Mouse (Mus musculus) kidney, embryonic 16.5 days (tissue): ENCODE results near the gene Aspscr1. TPM values are rescaled to one million over a fixed set of nuclear protein-coding genes. Genes with fewer than 3 reads are reported as not detected.

Source experiments
- ATAC-seq: fragments of 200-750 bp; cut with Nextera tagmentation; 2 replicates; pipeline ENCODE4 v1.8.0; 2017; ENCODE audit warnings: moderate TSS enrichment; ENCODE audit not compliant: low FRiP score, low TSS enrichment
- H3K27ac ChIP-seq: fragments of 300-500 bp; sonication (generic); 2 replicates; pipeline ENCODE4 v1.5.1; 2014; ENCODE audit warnings: low read length
- H3K27me3 ChIP-seq: fragments of 300-500 bp; sonication (generic); 2 replicates; pipeline ENCODE4 v1.6.1; 2014; ENCODE audit warnings: low read length, control low read depth, mixed read lengths; ENCODE audit not compliant: insufficient read depth
- H3K36me3 ChIP-seq: fragments of 300-500 bp; sonication (generic); 2 replicates; pipeline ENCODE4 v1.6.1; 2014; ENCODE audit warnings: low read length, control low read depth, mixed read lengths; ENCODE audit not compliant: insufficient read depth
- H3K4me1 ChIP-seq: fragments of 300-500 bp; sonication (generic); 2 replicates; pipeline ENCODE4 v1.6.1; 2014; ENCODE audit warnings: low read length, control low read depth, mixed read lengths; ENCODE audit not compliant: insufficient read depth
- H3K4me2 ChIP-seq: fragments of 300-500 bp; sonication (generic); replicated peaks from 2 replicates; pipeline ENCODE4 v1.6.1; 2014; ENCODE audit warnings: low read depth, low read length
- H3K4me3 ChIP-seq: fragments of 300-500 bp; sonication (generic); 2 replicates; pipeline ENCODE4 v1.5.1; 2014; ENCODE audit warnings: mild to moderate bottlenecking, low read length
- H3K9ac ChIP-seq: fragments of 300-500 bp; sonication (generic); replicated peaks from 2 replicates; pipeline ENCODE4 v1.6.1; 2014; ENCODE audit warnings: low read length
- H3K9me3 ChIP-seq: fragments of 300-500 bp; sonication (generic); 2 replicates; pipeline ENCODE4 v1.6.1; 2016; ENCODE audit warnings: low read length, control low read depth
- WGBS: fragments of 180-500 bp; shearing (Covaris S2); extraction: QIAGEN DNeasy Blood & Tissue Kit; methylation state at CpG from one replicate; pipeline ENCODE4 v1.1.7; 2014; 5-methylcytosine and 5-hydroxymethylcytosine counted together
- polyA plus RNA-seq: library from polyadenylated mRNA; unstranded; fragments of >200 nt; fragmentation: Nextera tagmentation; extraction: Ambion mirVana; gene quantifications from 2 replicates; pipeline ENCODE4 v1.2.1, GENCODE M21; 2015

The Aspscr1 gene
- polyA plus RNA-seq, 1 experiment from 2014 or later, result 146 TPM

DNA sequence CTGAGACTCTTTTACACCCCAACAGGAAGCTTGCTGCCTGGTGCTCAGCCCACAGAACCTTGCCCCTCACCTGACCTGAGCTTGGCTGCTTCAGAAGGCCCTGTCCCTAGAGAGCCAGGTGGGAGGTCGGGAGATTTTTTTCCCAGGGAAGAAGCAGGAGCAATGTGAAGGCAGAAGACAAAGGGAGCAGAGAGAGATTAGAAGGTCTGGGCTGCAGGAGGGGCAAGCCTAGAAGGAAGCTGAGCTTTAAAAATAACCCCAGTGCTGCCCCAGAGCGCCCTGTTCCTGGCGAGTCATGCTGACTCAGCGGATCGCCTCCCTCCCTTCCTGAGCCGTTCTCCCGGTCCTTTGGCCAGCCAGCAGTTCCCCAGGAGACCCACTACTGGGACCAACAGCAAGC lies 42.9 kb upstream of the Aspscr1 start:
- Histone ChIP-seq H3K9me3 (no peaks in the 10 kb centered on the region), H3K4me1 (peaks cover 44% of the 10 kb centered on the region), H3K9ac (peak overlapping the region; percentile 40), H3K27me3 (no peaks in the 10 kb centered on the region), H3K4me2 (peak overlapping the region; percentile 37), H3K36me3 (peaks cover 17% of the 10 kb centered on the region), H3K4me3 (peak overlapping the region; percentile 8; the same call in 1 of the 2 replicates), H3K27ac (peak overlapping the region; percentile 85)
- ATAC-seq, result no peak
- WGBS, result 23% methylated on average over 7 of the region's 7 CpGs

DNA sequence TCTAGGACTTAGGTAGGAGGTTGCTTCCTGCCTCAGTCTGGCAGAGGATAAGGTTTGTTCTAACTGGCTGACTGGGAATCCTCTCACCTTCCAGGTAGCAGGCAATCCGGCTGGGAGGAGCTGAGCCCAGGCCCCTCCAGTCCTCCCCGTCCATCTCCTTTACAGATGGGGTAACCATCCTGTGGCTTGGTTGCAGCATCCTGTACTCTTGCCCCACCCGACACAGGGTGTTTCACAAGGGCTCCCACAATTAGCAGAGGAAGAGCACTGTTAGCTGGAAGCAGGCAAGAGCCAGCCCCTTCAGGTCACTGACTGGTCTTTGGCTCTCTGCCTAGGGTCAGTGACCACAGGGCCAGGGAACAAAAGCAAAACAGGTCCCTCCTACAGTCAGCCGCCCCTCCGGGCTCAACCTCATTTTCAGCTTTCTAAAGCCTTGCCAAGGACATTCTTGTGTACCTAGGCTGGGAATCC lies 42.3 kb upstream of the Aspscr1 start:
- Histone ChIP-seq H3K4me3 (0 out of 2 replicates have a peak overlapping the region, but pooled peaks have one; percentile 8), H3K36me3 (peaks cover 17% of the 10 kb centered on the region), H3K9ac (peak overlapping the region; percentile 40), H3K4me2 (peak overlapping the region; percentile 37), H3K9me3 (no peaks in the 10 kb centered on the region), H3K27me3 (no peaks in the 10 kb centered on the region), H3K27ac (peak overlapping the region; percentile 85), H3K4me1 (peaks cover 39% of the 10 kb centered on the region)
- WGBS, result 18% methylated on average over 5 of the region's 5 CpGs
- ATAC-seq, result no peak

DNA sequence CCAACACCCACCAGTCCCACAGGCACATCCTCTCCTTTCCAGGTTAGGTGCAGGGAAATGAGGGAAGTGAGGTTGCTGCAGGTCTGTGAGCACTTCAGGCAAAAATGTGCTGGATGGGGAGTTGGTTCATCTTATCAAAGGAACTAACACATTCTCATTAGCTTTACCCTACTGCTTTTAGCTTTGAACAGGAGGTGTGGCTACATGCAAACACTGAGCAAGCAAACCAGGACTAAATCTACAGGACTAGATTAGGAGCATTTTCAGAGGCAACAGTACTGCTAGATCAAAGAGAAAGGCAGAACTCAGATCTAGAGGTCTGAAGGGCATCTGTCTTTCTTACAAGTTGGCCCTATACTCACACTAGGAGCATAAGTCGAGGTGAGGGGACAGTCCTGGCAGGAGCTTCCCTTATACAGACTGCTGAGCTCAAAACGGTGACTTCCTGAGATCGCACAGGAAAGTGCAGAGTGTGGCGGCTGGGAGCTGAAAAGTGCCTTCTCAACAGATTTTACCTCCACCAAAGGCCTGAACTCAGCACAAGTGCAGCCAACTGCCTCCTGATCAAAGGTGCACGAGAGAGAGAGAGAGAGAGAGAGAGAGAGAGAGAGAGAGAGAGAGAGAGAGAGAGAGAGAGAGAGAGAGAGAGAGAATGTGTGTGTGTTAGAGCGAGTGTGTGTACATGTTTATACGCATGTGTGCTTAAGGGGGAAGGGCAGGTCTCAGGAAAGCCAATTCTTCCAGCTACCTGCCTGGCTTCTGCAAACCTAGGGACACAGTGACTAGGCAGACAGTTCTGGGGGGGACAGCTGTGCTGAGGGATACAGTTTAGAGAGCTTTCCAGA lies 41.7 kb upstream of the Aspscr1 start:
- H3K9ac ChIP-seq, result peak overlapping the region; percentile 40
- 28% methylated on average over 7 of the region's 7 CpGs for WGBS
- ATAC-seq, result no peak

DNA sequence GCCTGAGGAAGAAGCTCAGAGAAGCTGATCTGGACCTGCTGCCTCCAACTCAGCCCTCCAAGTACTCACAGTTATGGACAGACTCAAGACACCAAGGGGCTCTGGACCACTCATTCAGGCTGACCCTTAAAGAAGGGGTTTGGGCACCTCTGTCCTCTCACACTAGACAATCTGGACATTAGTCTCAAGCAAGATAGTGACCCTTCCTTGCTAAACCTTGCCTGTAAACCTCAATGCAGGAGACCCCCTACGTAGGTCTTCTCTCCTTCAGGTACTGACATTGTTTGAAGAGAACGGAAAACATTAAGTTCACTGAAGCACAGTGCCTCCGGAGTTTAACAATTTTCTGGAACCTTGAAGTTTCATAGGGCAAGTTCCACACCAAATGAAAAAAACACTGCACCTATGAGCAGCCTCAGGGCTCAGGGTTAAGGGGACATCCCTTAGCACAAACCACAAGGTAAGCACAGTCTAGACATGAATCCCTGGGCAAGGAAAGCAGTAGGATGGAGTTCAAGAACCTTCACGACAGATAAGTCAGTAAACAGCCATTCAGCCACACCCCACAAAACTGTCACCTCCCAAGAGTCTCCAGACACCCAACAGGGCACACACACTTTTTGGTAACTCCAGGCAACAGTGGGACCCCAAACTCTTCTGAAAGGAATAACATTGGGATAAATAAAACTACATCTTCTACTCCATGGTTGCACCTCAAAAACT lies 40.9 kb upstream of the Aspscr1 start:
- peak overlapping the region; percentile 90 for H3K4me3 ChIP-seq
- peaks cover 17% of the 10 kb centered on the region for H3K36me3 ChIP-seq
- H3K9ac ChIP-seq, result peak overlapping the region; percentile 94
- H3K4me2 ChIP-seq, result peak overlapping the region; percentile 84
- no peaks in the 10 kb centered on the region for H3K27me3 ChIP-seq
- H3K9me3 ChIP-seq, result no peaks in the 10 kb centered on the region
- ATAC-seq, result no peak
- H3K4me1 ChIP-seq, result peaks cover 39% of the 10 kb centered on the region
- peak overlapping the region; percentile 91 for H3K27ac ChIP-seq
- WGBS, result 36% methylated on average over 4 of the region's 4 CpGs

More for the DNA sequence above, 41.7 kb upstream of the Aspscr1 start:
- H3K4me3 ChIP-seq, result peak overlapping the region; percentile 90
- no peaks in the 10 kb centered on the region for H3K9me3 ChIP-seq
- peaks cover 17% of the 10 kb centered on the region for H3K36me3 ChIP-seq
- H3K4me2 ChIP-seq, result peak overlapping the region; percentile 84
- H3K4me1 ChIP-seq, result peaks cover 39% of the 10 kb centered on the region
- H3K27ac ChIP-seq, result peak overlapping the region; percentile 85
- no peaks in the 10 kb centered on the region for H3K27me3 ChIP-seq

DNA sequence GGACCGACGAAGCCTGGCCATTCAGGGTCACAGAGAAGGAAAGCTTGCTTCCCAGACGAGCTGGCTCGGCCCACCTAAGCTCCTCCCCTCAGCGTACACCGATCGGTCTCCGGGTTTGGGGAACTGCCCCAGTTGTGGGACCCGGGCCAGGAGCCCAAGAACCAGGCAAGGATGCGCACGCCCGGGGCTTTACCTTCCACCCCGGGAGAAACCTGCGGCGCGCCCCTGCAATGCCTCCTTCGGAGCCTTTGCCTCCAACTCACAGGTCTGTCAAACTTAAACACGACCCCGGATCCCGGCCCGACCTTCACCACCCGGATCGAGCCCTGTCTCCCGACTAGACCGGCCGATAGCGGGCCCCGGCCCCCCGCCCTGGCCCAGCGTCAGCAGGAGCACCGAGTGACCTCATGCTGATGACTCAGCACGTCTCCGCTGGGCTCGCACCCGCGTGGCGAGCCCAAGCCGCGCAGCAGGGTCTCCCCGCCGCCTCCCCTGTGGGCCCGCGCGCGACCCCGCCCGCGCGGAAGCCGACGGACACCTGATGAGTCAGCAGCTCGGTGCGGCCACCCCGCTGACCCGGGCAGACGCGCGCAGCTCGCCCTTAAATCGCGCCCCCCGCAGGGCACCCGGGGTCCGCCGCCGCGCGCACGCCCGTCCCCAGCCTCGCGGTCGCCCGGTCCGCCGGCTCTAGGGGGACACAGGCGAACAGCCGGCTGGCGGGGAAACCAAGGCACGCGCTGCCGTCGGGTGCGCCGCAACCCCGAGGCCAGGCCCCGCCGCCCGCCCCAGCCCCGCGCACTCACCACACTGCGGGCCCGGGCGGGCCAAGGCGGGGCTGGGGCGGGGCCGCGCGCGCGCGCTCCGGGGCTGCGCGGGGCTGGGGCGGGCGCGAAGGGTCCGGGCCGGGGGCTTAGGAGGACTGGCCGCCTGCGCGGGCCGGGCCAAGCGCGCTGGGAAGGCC lies 39.9 kb upstream of the Aspscr1 start:
- Histone ChIP-seq H3K27ac (peak overlapping the region; percentile 91), H3K9ac (peak overlapping the region; percentile 94), H3K4me3 (peak overlapping the region; percentile 90), H3K4me2 (peak overlapping the region; percentile 84), H3K36me3 (peaks cover 11% of the 10 kb centered on the region), H3K4me1 (peaks cover 39% of the 10 kb centered on the region), H3K9me3 (no peaks in the 10 kb centered on the region), H3K27me3 (no peaks in the 10 kb centered on the region)
- peak; percentile 83 for ATAC-seq
- under 1% methylated on average over 66 of the region's 116 CpGs for WGBS

DNA sequence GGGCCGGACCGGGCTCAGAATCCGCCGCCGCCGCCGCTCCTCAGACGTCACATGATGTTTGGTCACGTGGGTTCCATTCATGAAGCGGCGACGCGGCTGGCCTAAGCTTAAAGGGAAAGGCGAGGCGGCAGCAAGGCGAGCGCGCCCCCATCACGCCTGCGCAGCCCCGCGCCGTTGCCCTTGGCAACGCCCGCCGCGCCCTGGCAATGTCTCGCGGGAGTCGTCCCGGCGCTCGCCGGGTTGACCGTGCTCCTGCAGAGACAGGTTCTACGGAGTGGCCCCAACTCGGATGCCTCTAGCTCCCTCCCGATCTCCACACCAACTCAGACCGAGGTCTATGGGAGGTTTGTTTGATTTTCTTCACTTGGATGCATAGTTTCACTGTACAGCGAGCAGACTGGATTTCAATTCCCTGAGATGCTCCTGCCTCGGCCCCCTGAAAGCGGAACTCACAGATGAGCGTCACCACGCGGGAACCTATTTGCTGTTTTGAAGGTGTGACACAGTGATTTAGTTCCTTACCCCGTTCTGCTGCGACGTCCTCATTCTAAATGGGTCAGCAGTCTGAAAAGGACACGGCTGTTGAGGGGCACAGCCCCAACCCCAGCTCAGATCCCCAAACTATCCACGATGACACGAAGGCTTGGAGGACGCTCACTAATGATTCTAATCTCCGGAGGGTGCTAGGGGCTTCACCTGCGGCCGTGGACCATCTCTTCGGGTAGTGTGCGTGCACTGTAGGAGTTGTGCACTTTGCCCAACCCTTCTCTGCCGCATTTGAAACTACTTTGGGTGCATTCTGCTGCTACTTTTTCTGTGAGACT lies 39.0 kb upstream of the Aspscr1 start, which contains the start of gene Mafg:
Gene Mafg, minus strand, starts transcription at position 81 of the 824 bp plus-strand sequence.
- Histone ChIP-seq H3K27me3 (no peaks in the 10 kb centered on the region), H3K36me3 (peaks cover 8% of the 10 kb centered on the region), H3K4me3 (peak within 1 kb of the TSS; percentile 90), H3K9me3 (no peaks in the 10 kb centered on the region), H3K9ac (peak within 1 kb of the TSS; percentile 94), H3K4me1 (peaks cover 39% of the 10 kb centered on the region), H3K4me2 (peak within 1 kb of the TSS; percentile 84), H3K27ac (peak within 1 kb of the TSS; percentile 91)
- peak; percentile 89 for ATAC-seq
- WGBS, result 10% methylated on average over 57 of the region's 58 CpGs

DNA sequence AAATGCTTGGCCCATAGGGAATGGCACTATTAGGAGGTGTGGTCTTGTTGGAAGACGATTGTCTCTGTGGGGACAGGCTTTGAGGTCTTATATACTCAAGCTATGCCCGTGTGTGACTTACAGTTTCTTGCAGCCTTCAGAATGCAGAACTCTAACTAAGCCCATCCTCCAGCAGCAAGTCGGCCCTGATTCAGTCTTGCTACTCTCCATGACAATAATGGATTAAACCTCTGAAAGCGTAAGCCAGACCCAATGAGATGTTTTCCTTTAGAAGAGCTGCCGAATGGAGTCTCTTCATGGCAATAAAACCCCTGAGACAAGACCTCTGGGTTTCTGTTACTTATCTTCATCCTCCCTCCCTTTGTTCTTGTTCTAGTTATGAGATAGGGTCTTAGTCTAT lies 38.0 kb upstream of the Aspscr1 start:
- Histone ChIP-seq H3K4me1 (peaks cover 31% of the 10 kb centered on the region), H3K36me3 (no peaks in the 10 kb centered on the region), H3K9ac (no peak overlapping the region), H3K27ac (no peak overlapping the region), H3K4me3 (no peak overlapping the region), H3K4me2 (no peak overlapping the region), H3K27me3 (no peaks in the 10 kb centered on the region), H3K9me3 (no peaks in the 10 kb centered on the region)
- ATAC-seq, result no peak
- WGBS, result 82% methylated on average over 5 of the region's 5 CpGs

DNA sequence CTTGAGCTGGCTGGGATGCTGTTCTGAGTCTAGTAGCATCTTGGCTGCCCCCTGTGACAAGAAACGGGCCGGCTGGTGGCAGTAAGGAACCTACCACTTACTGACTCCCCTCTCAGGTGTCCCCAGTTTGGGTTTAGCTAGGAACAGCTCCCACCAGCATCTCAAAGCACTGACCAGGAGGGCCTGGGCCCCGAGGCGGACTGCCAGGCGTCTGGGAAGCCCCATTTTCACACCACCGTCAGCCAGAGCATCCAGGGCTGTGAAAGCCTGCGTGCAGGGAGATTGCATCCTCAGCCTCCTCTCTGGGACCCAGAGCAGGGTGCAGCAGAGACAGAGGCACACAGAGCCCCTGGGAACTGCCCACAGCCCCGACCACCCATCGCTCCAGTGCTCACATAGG lies 31.5 kb upstream of the Aspscr1 start:
- H3K4me3 ChIP-seq, result no peak overlapping the region
- peaks cover 10% of the 10 kb centered on the region for H3K4me1 ChIP-seq
- H3K27me3 ChIP-seq, result no peaks in the 10 kb centered on the region
- H3K27ac ChIP-seq, result no peak overlapping the region
- no peak for ATAC-seq
- H3K4me2 ChIP-seq, result no peak overlapping the region
- H3K36me3 ChIP-seq, result no peaks in the 10 kb centered on the region
- WGBS, result 51% methylated on average over 9 of the region's 9 CpGs
- H3K9ac ChIP-seq, result no peak overlapping the region
- H3K9me3 ChIP-seq, result no peaks in the 10 kb centered on the region
